In genomic region chr3:108126327-108126726, GRCm38 (mm10) we compare ENCODE assay signal across 29 mouse cellular contexts. TPM values are rescaled to one million over a fixed set of nuclear protein-coding genes. Genes with fewer than 3 reads are reported as not detected.
A peak's percentile ranks its signal among the peaks of the same experiment; 100 is the strongest.
DNase-seq lines count a peak whose midpoint lies in the region; ATAC-seq and TF ChIP-seq lines count a peak whose summit lies in the region.
"Had no signal": no experiment of that assay in that cellular context is flagged by ENCODE, and none has a peak within 500 bp of the region (broad histone marks: within the 10 kb centered on the region; RNA-seq: fewer than 3 reads in every experiment).

No protein-coding gene starts in this region.

- H3K9me3 ChIP-seq in stomach, postnatal 0 days (ENCODE audit: control insufficient read depth, low read length), result no peaks in the 10 kb centered on the region
- H3K9me3 ChIP-seq: embryonic facial prominence, embryonic 13.5 days; embryonic facial prominence, embryonic 15.5 days; forebrain, embryonic 10.5 days; forebrain, embryonic 12.5 days; forebrain, embryonic 15.5 days; G1E had no signal

- TF ChIP-seq CTCF in stomach, postnatal 0 days (IDR thresholded peaks at IDR 0.05; ENCODE audit: low read depth), result no peak

- 0 out of 2 replicates have a peak, but pooled peaks cover 1% of the 10 kb centered on the region for H3K4me1 ChIP-seq in stomach, postnatal 0 days (replicated peaks; ENCODE audit: control insufficient read depth, insufficient read depth)
- H3K4me1 ChIP-seq: forebrain, embryonic 12.5 days; forebrain, embryonic 15.5 days had no signal

- H3K4me3 ChIP-seq in stomach, postnatal 0 days (ENCODE audit: low read depth, low read length), result no peak overlapping the region
- H3K4me3 ChIP-seq: embryonic facial prominence, embryonic 13.5 days; embryonic facial prominence, embryonic 15.5 days; erythroblast, embryonic 14.5 days; forebrain, embryonic 10.5 days; forebrain, embryonic 12.5 days; forebrain, embryonic 15.5 days had no signal

- H3K36me3 ChIP-seq in stomach, postnatal 0 days (ENCODE audit: control insufficient read depth, insufficient read depth, low read length), result peaks cover 3% of the 10 kb centered on the region

- peak; percentile 73 for ATAC-seq in stomach, postnatal 0 days (ENCODE audit: low FRiP score, low TSS enrichment)
- ATAC-seq: activated CD4-positive, CD25-positive, alpha-beta regulatory T cell, adult 4 months; CD4-positive, CD25-positive, alpha-beta regulatory T cell, adult 4 months; forebrain, embryonic 15.5 days; forebrain, postnatal 0 days; Patski had no signal

- no peak for TF ChIP-seq EP300 in stomach, postnatal 0 days (optimal IDR thresholded peaks at IDR 0.05)

- H3K27me3 ChIP-seq in stomach, postnatal 0 days (ENCODE audit: control insufficient read depth, insufficient read depth, low read length), result no peaks in the 10 kb centered on the region
- H3K27me3 ChIP-seq: CH12.LX; embryonic facial prominence, embryonic 13.5 days; embryonic facial prominence, embryonic 15.5 days; forebrain, embryonic 12.5 days; forebrain, embryonic 15.5 days; Patski had no signal

- no peak overlapping the region for H3K9ac ChIP-seq in stomach, postnatal 0 days (ENCODE audit: low read length)
- H3K9ac ChIP-seq: embryonic facial prominence, embryonic 13.5 days; embryonic facial prominence, embryonic 15.5 days; forebrain, embryonic 12.5 days; forebrain, embryonic 15.5 days; forebrain, postnatal 0 days had no signal

- no peak overlapping the region for H3K27ac ChIP-seq in stomach, postnatal 0 days (replicated peaks)
- H3K27ac ChIP-seq: embryonic facial prominence, embryonic 13.5 days; embryonic facial prominence, embryonic 15.5 days; forebrain, embryonic 10.5 days; forebrain, embryonic 12.5 days; forebrain, embryonic 15.5 days had no signal

- 73% methylated on average over 3 of the region's 3 CpGs for WGBS in stomach, postnatal 0 days

- DNase-seq in heart, adult 11 months, result peak; percentile 68
- DNase-seq in heart, adult 9 months (ENCODE audit: low spot score in 2 of 2), result no peak
- DNase-seq in urinary bladder, postnatal 14 days (ENCODE audit: low spot score), result peak; percentile 28
- no peak for DNase-seq in urinary bladder, postnatal 25 days (ENCODE audit: low spot score)
- DNase-seq in stomach, postnatal 0 days (ENCODE audit: low spot score), result no peak
- DNase-seq in adipocyte (ENCODE audit: low spot score), result no peak
- DNase-seq: adrenal gland, adult 2 months; adrenal gland, postnatal 10 days; adrenal gland, postnatal 25 days; B cell, adult 2 months; cerebellum, adult 11 months; cerebellum, adult 18-20 months; cerebellum, adult 8-10 months; cerebellum, adult 9-11 months; cerebellum, postnatal 14 days; cerebellum, postnatal 36 days; embryo, embryonic 11 days; forebrain, postnatal 0 days had no signal

- H3K4me2 ChIP-seq in stomach, postnatal 0 days (replicated peaks; ENCODE audit: low read depth), result no peak overlapping the region
- H3K4me2 ChIP-seq: embryonic facial prominence, embryonic 13.5 days; embryonic facial prominence, embryonic 15.5 days; forebrain, embryonic 12.5 days; forebrain, embryonic 15.5 days had no signal

RNA-seq across cellular contexts. Expression of gene Gnai3, which starts 19.6 kb away (rescaled TPM):
- 107 and 112 TPM in 2 replicates for polyA plus RNA-seq in stomach, postnatal 0 days (2015; fragmentation: Nextera tagmentation; extraction: Ambion mirVana)

RNA-seq across cellular contexts. Expression of gene Gpr61, which starts 28.4 kb away (rescaled TPM):
- 0.11 TPM in 2 replicates for polyA plus RNA-seq in stomach, postnatal 0 days (2015; fragmentation: Nextera tagmentation; extraction: Ambion mirVana)
- polyA plus RNA-seq: activated CD4-positive, CD25-positive, alpha-beta regulatory T cell, adult 4 months; erythroblast, embryonic 14.5 days; G1E had no signal

RNA-seq across cellular contexts. Expression of gene Gnat2, which starts 33.7 kb away (rescaled TPM):
- 0.59 and 0.71 TPM in 2 replicates for polyA plus RNA-seq in stomach, postnatal 0 days (2015; fragmentation: Nextera tagmentation; extraction: Ambion mirVana)
- polyA plus RNA-seq: activated CD4-positive, CD25-positive, alpha-beta regulatory T cell, adult 4 months; CD4-positive, CD25-positive, alpha-beta regulatory T cell, adult 4 months had no signal

RNA-seq across cellular contexts. Expression of gene Ampd2, which starts 39.9 kb away (rescaled TPM):
- 20.2 and 20.7 TPM in 2 replicates for polyA plus RNA-seq in stomach, postnatal 0 days (2015; fragmentation: Nextera tagmentation; extraction: Ambion mirVana)

RNA-seq across cellular contexts. Expression of gene Amigo1, which starts 59.8 kb away (rescaled TPM):
- polyA plus RNA-seq in stomach, postnatal 0 days (2015; fragmentation: Nextera tagmentation; extraction: Ambion mirVana), result 3.0 and 3.5 TPM in 2 replicates

Comparison
In these comparisons a context has a peak if more than half of its experiments do, and no peak if none do; other contexts are left out.
1. DNase-seq: peak in heart, adult 11 months (single experiment) and urinary bladder, postnatal 14 days (single experiment); none in heart, adult 9 months (0 of 2), urinary bladder, postnatal 25 days (single experiment), stomach, postnatal 0 days (single experiment) and adipocyte (single experiment).